ENCODE assay signal across 19 mouse cellular contexts in the genomic region with DNA sequence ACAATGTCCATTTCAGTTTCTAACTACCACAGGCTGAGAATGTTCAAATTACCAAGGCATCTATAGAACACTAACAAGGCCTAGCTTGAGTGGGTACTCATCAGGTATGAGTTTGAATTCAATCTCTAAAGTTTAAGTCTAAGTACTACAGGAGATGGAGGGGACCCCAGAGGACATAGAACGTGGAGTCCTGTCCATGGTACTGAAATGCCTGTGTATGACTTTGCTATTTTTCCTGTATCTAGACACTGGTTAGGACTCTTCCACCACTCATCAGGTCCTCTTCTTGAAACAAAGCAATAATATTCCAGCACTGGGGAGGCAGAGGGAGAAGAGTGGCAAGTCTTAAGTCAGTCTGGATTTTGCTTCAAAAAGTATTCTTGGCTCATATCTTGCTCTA.
DNase-seq lines count a peak whose midpoint lies in the region; ATAC-seq lines count a peak whose summit lies in the region.
"Had no signal": no experiment of that assay in that cellular context is flagged by ENCODE, and none has a peak within 500 bp of the region (broad histone marks: within the 10 kb centered on the region; RNA-seq: fewer than 3 reads in every experiment).

No protein-coding gene starts in this region.

- H3K9ac ChIP-seq in heart, embryonic 11.5 days (ENCODE audit: low read depth, low read length): no peak overlapping the region
- H3K9ac ChIP-seq: embryonic facial prominence, embryonic 15.5 days; forebrain, embryonic 12.5 days; intestine, embryonic 15.5 days; stomach, embryonic 15.5 days had no signal

- H3K27me3 ChIP-seq in heart, embryonic 11.5 days (ENCODE audit: control insufficient read depth, insufficient read depth, low read length): no peaks in the 10 kb centered on the region
- H3K27me3 ChIP-seq in splenic B cell, adult 2 months (ENCODE audit: control insufficient read depth, insufficient read depth, low read length, poor library complexity, severe bottlenecking): no peaks in the 10 kb centered on the region
- H3K27me3 ChIP-seq: embryonic facial prominence, embryonic 15.5 days; forebrain, embryonic 12.5 days; intestine, embryonic 15.5 days; stomach, embryonic 15.5 days had no signal

- no peaks in the 10 kb centered on the region for H3K9me3 ChIP-seq in heart, embryonic 11.5 days (replicated peaks; ENCODE audit: control insufficient read depth, low read length)
- H3K9me3 ChIP-seq: embryonic facial prominence, embryonic 15.5 days; forebrain, embryonic 12.5 days; intestine, embryonic 15.5 days; stomach, embryonic 15.5 days had no signal

- WGBS in heart, embryonic 11.5 days (ENCODE audit: insufficient replicate concordance): 29% methylated on average over 1 of the region's 1 CpGs

- no peak overlapping the region for H3K27ac ChIP-seq in heart, embryonic 11.5 days (ENCODE audit: low read depth, low read length)
- H3K27ac ChIP-seq: embryonic facial prominence, embryonic 15.5 days; forebrain, embryonic 12.5 days; heart, adult 2 months; intestine, embryonic 15.5 days; stomach, embryonic 15.5 days had no signal

- no peak for ATAC-seq in heart, embryonic 11.5 days (replicated peaks; ENCODE audit: insufficient number of reproducible peaks, low FRiP score, low TSS enrichment)
- ATAC-seq: intestine, embryonic 15.5 days had no signal

- no peaks in the 10 kb centered on the region for H3K4me1 ChIP-seq in heart, embryonic 11.5 days (ENCODE audit: control insufficient read depth, insufficient read depth, low read length)
- H3K4me1 ChIP-seq: embryonic facial prominence, embryonic 15.5 days; intestine, embryonic 15.5 days; stomach, embryonic 15.5 days had no signal

- no peaks in the 10 kb centered on the region for H3K36me3 ChIP-seq in heart, embryonic 11.5 days (ENCODE audit: control insufficient read depth, insufficient read depth, low read length)
- no peaks in the 10 kb centered on the region for H3K36me3 ChIP-seq in splenic B cell, adult 2 months (ENCODE audit: control insufficient read depth, insufficient read depth, low read length, poor library complexity, severe bottlenecking)
- H3K36me3 ChIP-seq: embryonic facial prominence, embryonic 15.5 days; forebrain, embryonic 12.5 days; intestine, embryonic 15.5 days; stomach, embryonic 15.5 days had no signal

- peak; percentile 21 for DNase-seq in heart, adult 11 months
- peak; percentile 3 for DNase-seq in lung, postnatal 10 days
- no peak for DNase-seq in lung, adult 18-20 months
- peak; percentile 59 for DNase-seq in embryo, embryonic 11 days
- peak; percentile 13 for DNase-seq in splenic B cell, adult 2 months (ENCODE audit: low read depth, low spot score)
- no peak for DNase-seq in urinary bladder, postnatal 36 days (ENCODE audit: low spot score in 2 of 2)
- DNase-seq in layer of hippocampus, postnatal 14 days (ENCODE audit: low spot score in 2 of 2): no peak
- DNase-seq: cerebellum, adult 8-10 months; heart, adult 2 months; heart, postnatal 36 days; kidney, postnatal 36 days; liver; right cerebral cortex, postnatal 4 days had no signal

- H3K4me2 ChIP-seq in heart, embryonic 11.5 days: no peak overlapping the region
- H3K4me2 ChIP-seq: embryonic facial prominence, embryonic 15.5 days; forebrain, embryonic 12.5 days; intestine, embryonic 15.5 days; midbrain, embryonic 11.5 days; stomach, embryonic 15.5 days had no signal

- H3K4me3 ChIP-seq in heart, embryonic 11.5 days (ENCODE audit: low read depth, low read length): no peak overlapping the region
- H3K4me3 ChIP-seq: embryonic facial prominence, embryonic 15.5 days; forebrain, embryonic 12.5 days; heart, adult 2 months; intestine, embryonic 15.5 days; stomach, embryonic 15.5 days had no signal

Comparison
In these comparisons a context has a peak if more than half of its experiments do, and no peak if none do; other contexts are left out.
1. DNase-seq: peak in heart, adult 11 months (single experiment), lung, postnatal 10 days (single experiment), embryo, embryonic 11 days (single experiment) and splenic B cell, adult 2 months (single experiment); none in lung, adult 18-20 months (0 of 2), urinary bladder, postnatal 36 days (0 of 2) and layer of hippocampus, postnatal 14 days (0 of 2).